Mouse (Mus musculus) B cell, adult 2 months (primary cell): ENCODE measurements around the gene Aqp11.

Source experiments
- DNase-seq, 2 experiments: peaks; one replicate each; pipeline ENCODE4 v3.0.0; 2022

Gene Aqp11

GRCm38 (mm10) chr7:97747176-97747707 lies 9.2 kb upstream of the Aqp11 start:
- DNase-seq, result no peak

- DNase-seq, result peak; percentile 70 to 71
These were observed 7.2 kb upstream of the Aqp11 start for GRCm38 (mm10) chr7:97745299-97745698.

GRCm38 (mm10) chr7:97741756-97742291 lies 3.7 kb upstream of the Aqp11 start:
- no peak for DNase-seq

GRCm38 (mm10) chr7:97740948-97741347 lies 2.9 kb upstream of the Aqp11 start:
- DNase-seq, result no peak

DNA sequence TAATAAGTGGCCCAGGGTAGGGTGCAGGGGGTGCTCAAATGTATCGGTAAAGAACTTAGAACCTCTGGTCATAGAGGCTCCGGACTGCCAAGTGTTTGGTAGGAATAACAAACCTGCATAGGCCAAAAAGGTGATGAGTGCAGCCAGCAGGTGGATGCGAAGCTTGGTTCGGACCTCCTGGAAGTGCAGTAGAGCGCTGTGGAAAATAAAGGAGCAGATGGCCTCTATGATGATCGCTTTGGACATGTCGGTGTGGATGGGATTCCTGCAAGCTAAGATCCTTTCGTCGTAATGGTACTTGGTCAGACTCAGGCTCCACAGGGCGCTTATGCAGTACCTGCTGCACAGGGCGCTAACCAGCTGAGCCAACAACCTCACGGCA lies 842 bp downstream of the Aqp11 start:
- DNase-seq, result no peak

DNA sequence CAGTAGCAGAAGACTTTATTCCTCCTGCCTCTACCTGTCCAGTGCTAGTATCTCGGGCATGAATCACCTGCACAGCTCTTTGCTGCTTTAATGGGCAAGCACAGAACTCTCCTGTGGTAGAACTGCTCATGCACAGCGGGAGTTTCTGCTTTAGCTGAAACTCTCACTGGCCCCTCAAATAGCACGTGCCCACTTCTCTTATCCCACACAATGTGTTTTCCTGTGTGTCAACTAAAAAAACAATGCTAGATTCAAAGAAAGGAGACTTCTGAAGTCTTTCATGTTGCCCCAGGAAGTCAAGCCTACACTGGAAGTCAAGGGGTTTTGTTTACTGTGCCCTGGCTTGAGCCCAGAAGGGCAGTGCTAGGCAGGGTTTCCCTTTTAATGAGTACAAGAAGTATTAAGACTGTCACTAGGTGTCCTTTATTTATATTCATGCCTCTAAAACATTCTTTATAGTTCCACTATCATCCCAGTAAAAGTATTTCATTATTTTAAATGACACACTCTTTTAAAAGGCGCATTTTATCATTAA lies 2.1 kb downstream of the Aqp11 start:
- DNase-seq, result no peak

DNA sequence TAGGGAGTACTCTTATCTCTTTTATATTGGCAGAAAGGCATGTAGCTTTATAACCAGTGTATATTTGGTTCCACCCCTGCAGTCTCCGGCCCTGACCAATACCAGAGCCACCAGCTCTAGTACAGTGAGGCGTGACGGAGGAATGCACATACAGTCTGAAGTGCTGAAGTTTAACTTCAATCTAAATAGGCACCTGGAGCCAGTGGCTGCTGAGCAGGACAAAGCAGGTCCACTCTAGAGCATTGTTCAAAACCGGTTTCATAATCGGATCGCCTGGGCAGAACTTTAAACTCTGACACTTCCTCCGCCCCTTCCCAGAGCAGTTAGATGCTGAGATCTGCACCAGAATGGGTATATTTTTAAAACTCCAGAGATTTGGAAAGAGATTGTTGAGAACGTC lies 3.1 kb downstream of the Aqp11 start:
- no peak for DNase-seq

DNA sequence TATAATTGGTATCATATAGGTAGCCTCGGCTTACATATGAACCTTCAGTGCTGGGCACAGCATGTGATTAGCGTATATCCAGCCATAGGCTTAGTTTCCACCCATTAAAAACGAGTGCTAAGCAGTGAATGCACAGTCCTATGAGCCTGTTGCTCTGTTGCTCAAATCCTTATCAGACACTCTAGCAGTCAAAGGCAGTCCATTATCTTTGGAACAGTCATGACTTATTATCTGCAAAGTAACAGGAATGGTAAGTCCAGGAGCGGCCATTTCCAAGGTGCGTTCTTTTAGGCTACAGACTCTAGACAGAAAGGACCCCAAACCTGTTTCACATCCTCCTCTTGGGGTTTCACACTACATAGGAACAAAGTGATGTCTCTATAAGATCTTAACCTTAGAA lies 4.5 kb downstream of the Aqp11 start:
- no peak for DNase-seq

GRCm38 (mm10) chr7:97730427-97730826 lies 7.7 kb downstream of the Aqp11 start:
- DNase-seq, result no peak

DNA sequence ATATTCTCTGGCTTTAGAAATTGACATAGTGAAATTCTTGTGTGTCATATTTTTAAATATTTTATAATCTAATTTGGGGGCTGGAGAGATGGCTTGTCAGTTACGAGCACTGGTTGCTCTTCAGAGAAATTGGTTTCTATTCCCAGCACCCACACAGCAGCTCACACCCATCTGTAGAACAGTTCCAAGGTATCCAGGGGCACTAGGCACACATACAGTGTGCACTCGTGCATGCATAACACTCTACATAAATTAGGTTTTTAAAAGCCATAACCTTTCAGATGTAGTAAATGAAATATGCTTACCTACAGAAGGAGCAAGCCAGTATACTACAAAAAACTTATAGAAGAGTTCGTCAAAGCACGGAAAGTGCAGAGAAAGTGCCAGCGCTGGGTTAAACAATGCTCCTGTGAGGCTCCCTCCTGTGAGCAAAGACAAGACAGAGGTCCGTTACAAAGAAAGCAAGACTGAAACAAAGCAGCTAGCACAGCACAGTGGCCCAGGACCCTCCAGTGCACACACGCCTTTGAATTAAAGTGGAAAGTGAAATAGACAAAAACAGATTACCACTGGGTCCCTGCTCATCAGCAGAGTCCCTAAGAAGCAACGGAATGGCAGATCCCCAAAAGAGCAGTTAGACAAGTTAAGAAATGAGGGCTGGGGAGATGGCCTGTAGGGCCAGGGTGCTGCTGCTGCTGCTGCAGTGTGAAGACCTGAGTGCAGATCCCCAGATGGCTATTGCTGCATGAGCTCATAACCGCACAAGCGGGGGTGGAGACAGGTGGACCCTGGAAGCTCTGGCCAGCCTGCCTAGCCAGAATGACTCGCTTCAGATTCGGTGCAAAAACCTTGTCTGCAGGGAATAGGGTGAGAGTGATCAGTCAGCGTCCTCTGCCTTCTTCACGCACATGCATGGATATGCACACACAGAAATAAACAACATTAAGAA lies 9.1 kb downstream of the Aqp11 start:
- no peak for DNase-seq

GRCm38 (mm10) chr7:97726778-97727177 lies 11.3 kb downstream of the Aqp11 start:
- no peak for DNase-seq

GRCm38 (mm10) chr7:97726080-97726479 lies 12.0 kb downstream of the Aqp11 start:
- no peak for DNase-seq

GRCm38 (mm10) chr7:97725401-97725800 lies 12.7 kb downstream of the Aqp11 start:
- DNase-seq, result no peak

DNA sequence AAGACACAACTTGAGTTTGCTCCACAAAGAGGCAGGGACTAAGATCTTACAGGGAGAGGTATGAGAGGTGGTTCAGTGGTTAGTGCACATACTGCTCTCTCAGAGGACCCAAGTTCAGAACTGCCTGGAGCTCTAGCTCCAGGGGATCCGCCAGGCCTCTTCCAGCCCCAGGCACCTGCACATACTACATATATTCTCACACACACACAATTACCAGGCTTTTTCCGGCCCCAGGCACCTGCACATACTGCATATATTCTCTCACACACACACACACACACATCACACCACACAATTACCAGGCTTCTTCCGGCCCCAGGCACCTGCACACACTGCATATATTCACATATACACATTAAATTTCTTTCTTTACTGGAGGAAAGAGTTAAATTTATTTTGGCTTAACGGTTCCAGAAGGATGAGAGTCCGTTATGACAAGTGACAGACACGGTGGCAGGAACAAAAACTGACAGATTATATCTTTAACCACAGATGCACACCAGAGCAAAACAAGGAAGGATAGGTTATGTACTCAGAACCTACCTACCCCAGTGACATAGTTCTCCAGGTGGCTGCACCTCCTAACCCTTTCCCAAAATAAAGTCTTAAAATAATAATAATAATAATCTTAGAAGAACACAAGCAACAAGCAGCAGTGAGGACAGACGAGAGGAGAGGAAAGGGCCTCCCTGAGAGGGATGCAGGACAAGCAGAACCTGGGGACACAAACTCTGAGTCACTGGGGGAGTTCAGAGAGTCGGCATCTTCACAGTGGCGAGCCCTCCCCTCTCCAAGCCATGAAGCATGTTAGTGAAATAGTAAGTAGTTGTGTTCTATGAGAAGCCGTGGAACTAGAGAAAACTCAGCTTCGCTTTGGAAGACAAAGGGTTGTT lies 14.2 kb downstream of the Aqp11 start:
- DNase-seq, result no peak

DNA sequence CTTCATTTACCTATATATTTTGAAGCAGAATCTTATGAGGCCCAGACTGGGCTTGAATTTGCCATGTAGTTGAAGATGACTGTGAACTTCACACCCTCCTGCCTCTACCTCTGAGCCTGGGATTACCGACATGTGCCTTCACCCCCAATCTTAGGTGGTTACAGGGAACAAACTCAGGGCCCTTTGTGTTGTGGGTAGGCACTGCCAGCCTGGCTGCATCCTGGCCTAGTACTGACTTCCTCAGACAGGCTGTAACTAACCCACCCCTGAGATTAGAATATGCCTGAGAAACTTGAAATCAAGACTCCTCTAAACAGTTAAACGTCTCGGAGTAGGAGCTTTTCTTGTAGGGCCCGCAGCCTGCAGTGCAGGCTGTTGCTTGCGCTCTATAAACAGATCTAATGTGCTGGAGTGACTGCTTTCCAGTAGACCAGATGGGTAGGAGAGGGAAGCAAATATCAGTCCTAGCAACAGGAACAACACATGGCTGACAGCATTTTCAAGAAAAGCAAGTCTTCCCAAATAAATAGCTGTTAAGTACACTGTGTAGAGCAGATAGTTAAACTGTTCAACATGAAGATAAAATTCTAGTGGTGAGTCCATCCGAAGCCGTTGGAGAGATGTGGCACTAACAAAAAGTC lies 15.7 kb downstream of the Aqp11 start:
- DNase-seq, result no peak

- no peak for DNase-seq
These were observed 18.0 kb downstream of the Aqp11 start for GRCm38 (mm10) chr7:97720109-97720508.

DNA sequence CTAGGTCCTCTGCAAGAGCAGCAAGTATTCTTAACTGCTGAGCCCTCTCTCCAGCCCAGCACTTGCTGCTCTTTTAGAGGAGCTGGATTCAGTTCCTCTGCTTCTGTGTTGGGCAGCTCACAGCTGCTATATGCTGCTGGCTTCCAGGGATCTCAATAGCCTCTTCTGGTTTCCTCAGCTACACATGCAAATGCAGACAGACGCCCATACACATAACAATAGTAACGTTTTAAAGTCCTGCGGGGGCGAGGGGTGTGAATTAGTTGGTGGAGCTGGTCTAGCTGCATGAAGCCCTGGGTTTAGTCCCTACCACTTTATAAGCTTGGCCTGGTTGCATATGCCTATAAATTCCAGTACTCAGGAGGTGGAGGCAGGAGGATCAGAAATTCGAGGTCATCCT lies 19.0 kb downstream of the Aqp11 start:
- no peak for DNase-seq

GRCm38 (mm10) chr7:97717326-97717725 lies 20.8 kb downstream of the Aqp11 start:
- DNase-seq, result no peak

DNA sequence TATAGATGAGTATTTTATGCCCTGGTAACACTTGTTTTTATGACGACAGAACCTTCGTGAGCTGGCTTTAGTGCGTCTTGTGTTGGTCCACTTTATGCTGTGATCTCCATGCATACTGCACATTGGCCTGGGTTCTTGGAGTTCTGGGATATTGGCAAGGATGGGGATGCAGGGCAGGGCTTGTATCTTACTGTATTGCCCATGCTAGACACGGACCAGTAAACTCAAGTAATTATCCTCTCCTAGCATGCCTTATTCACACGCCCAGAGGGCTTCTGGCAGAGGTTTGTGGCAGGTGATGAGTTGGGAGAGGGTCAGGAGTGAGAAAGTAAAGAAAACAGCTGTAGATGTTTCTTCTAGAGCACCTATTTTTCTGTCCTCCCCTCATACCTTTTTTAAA lies 23.4 kb downstream of the Aqp11 start:
- no peak for DNase-seq

GRCm38 (mm10) chr7:97709204-97709603 lies 28.9 kb downstream of the Aqp11 start:
- DNase-seq, result no peak

DNA sequence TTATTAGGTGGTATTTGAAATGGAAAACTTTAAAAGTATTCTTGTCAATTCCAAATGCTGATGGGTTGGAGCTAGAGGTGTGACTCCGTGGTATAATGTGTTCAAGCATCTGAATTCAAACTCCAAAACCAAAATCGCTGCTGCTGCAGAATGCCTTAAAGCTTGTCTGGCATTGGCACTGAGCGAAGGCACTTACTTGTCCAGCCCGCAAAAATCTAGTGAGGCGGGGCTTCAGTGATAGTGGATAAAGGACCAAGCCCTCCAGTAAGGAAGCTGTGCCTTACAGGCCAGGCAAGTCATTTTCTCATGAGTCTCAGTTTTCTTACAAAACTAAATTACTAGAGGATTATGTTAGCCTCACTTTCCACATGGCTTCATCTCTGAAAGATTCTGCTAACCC lies 30.3 kb downstream of the Aqp11 start:
- DNase-seq, result no peak

DNA sequence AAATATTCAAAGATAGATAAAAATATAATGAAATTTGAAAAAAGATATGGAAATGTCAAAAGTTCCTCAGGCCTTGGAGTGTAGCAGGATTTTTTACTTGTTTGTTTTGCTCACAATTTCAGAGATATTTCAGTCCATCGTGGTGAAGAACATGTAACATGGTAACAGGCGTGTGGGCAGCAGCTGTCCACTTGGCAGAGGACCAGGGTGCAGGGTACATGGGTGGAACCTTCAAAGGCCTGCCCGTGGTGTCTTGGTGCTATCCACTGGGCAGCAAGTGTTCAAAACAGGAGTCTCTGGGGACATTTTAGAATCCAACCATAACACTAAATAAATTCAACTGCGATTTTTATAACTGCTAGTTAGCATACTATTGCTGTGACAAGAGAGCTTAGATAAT lies 31.0 kb downstream of the Aqp11 start:
- DNase-seq, result no peak

DNA sequence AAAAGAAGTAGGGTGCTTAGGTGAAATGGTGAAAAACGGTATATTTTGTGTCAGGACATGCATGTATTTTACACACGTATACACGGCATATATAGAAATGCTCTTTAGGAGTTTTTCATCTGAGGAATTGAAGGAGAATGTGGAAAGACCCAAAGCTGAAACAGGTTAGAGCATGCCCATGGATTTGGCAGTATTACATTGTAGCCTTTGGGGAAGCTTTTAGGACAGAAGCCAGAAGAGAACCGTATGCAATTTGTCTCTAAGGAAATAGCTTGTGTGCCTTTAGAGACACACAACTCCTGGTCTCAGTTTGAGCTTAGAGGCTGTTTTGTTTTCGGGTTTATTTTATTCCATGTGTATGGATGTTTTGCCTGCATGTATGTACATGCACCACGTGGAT lies 37.0 kb downstream of the Aqp11 start:
- DNase-seq, result no peak
